Mouse (Mus musculus): ENCODE data around the gene Rapgef1.

Gene Rapgef1

DNA sequence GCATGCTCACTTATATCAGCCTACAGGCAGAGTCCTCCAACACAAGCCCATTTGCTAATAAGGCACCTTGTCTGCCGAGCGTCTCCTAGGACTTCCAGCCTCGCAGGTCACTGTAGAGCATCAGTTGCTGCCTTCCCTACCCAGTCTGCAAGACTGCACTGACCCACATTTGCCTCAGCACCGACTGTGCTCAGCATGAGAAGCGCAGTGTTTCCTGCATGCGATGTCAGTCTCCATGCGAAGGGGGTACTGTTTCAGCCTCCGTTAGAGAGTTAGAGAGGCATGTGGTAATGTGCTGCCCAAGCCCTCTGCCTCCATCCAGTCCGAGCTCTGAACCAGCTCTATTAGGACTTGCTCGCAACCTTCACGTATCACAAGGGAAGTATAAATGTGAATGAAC lies 54.6 kb downstream of the Rapgef1 start:
- no peak for DNase-seq

- no peak for DNase-seq
Measured at GRCm38 (mm10) chr2:29674545-29674944, 55.0 kb downstream of the Rapgef1 start.

DNA sequence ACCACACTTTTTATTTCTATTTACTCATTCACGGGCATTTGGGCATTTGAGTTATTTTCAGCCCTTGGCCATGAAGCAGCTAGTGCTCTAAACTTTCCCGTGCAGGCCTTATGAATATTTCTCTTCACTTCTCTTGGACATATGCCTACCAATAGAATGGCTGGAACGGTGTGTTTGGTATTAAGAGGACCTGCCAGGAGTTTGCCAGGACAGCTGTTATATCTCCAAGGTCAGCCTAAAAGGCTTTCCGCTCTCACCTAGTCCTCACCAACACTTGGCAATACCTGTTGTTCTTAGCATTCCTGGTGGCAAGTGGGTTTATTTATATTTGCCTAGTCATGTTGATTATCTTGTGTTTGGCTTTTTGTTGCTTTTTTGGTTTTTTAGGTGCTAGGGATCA lies 56.3 kb downstream of the Rapgef1 start:
- DNase-seq, result no peak

GRCm38 (mm10) chr2:29676513-29676912 lies 57.0 kb downstream of the Rapgef1 start:
- no peak for DNase-seq

GRCm38 (mm10) chr2:29677842-29678241 lies 58.3 kb downstream of the Rapgef1 start:
- DNase-seq, result no peak

DNA sequence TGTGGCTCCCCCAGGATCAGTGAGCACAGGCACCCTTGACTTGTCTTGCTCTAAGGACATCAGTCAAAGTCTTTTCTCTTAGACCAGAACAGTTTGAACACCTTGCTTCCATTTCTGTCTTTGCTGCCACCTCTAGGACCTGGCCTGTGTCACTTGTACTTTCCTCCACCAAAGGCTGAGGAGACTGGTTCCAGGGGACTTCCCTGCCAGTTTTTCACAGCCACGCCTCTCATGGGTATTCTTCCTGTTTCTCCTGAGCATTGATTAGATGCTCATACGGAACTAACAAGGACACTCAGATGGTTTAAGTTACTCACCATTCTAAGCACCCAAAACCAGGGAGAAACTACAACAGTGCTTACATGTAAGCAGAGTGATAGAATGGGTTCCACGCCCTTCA lies 59.0 kb downstream of the Rapgef1 start:
- DNase-seq, result no peak

DNA sequence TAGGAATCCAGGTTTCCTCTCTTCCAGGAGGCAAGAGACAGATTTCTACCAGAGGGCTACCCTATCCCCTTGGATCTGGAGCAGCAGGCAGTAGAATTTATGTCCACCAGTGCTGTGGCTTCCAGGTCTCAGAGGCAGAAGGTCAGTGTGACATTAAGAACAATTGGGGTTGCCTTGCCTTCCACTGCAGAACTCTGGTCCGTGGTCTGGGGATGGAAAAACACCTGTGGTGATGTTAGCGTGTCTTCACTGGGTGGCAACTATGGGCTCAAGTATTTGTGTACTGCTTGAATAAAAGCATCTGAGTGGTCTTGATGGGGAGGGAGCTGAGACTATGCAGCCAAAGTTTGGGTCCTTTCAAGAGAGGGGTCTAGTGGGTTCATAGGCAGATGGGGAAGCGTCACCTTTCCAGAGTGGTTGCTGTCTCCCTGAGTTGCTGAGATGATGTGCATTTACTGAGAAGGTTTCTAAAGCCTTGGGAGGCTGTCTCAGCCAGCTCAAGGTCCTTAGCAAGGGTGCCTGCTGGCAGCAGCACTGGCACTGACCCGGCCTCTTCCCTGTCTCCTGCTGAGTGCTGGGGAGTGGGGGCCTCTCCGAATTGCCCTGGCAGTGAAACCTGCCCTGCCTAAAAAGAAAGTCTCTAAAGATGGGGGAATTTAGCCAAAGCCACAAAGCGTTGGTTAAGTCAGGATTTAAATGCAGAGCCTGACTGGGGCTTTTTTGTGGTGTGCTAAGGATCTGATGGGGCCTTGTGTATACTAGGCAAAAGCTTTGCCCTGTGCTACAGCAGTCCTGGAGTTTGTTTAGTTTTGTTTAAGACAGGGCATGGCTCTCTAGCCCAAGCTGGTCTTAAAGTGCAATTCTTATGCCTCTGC lies 60.4 kb downstream of the Rapgef1 start:
- no peak for DNase-seq

DNA sequence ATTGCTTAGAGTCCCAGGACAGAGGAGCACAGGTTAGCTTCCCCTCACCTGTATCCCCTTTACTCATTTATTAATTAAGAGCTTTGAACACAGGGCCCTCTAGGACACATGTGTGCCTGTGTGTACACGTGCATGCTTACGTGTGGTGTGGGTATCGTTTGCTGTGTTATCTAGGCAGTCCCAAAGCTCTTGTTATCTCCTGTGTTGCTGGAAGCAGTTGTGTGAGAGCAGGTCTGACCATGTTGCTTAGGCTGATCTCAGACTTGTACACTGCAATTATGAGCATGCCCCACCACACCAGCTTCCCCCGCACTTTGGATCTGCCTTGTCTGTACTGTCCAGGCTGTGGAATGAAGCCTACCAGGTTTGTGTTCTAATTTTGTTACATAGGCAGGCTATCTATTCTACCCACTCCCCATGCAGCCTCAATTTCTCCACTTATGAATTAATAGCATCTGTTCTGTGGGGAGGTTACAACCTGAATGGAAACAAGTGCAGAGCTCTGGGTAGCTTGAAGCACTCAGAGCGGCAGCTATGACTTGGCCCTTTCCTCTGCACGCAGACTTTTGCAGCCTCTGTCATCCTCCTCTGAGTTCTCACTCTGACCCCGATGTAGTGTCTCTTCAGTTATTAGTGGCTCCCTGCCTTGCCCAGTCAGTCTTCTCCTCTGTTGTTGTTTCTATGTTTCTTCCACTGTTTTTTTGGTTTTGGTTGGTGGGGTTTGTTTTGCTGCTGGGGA lies 63.9 kb downstream of the Rapgef1 start:
- DNase-seq, result no peak

DNA sequence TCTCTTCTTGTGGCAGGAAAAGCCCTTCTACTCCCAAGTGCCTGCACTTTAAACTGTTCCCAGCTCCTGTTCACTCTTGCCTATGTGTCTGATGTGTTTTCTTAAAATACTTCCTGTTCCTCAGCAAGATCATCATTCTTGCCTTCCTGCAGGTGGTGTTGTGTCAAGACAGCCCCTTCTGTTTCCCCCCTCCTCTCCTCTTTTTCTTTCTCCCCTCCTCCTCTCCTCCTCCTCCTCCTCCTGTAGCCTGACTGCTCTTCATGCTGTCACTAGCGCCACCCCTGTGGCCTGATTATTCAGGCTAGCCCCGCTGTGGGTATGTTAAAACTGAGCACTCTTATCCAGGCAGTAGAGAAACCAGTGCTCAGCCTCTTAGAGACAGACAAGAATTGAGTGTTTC lies 65.0 kb downstream of the Rapgef1 start:
- no peak for DNase-seq

DNA sequence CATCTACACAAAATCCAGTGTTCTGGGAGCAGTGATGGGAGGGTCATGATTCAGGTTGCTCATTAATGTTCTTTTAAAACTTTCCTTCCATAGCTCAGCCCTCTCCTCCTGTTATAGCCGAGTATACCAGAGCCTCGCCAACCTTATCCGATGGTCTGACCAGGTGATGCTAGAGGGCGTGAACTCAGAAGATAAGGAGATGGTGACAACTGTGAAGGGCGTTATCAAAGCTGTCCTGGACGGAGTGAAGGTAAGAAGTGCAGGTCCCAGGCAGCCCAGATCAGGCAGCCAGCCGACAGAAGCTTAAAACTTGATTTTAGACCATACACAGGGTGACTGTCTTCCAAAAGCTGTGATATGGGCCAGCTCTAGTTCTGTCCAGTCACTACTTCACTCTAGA lies 69.5 kb downstream of the Rapgef1 start:
- DNase-seq, result no peak

DNA sequence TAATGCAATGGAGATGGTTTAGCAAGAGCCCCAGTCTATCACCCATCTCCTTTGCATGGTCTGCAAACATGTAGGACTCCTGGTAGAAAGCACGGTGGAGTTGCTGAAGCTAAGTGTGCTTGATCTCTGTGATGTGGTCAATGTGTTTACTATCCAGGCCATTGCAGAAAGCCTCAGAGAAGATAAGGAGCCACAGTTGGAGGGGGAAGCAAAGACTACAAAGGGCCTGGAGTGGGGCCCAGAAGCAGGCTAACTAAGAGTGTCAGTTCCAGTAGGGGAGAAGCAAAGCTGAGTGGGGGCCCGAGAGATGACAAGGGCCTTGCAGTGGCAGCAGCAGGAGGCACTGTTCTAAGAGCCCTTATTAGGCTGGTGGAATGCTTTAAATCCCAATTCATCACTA lies 70.0 kb downstream of the Rapgef1 start:
- DNase-seq, result no peak

DNA sequence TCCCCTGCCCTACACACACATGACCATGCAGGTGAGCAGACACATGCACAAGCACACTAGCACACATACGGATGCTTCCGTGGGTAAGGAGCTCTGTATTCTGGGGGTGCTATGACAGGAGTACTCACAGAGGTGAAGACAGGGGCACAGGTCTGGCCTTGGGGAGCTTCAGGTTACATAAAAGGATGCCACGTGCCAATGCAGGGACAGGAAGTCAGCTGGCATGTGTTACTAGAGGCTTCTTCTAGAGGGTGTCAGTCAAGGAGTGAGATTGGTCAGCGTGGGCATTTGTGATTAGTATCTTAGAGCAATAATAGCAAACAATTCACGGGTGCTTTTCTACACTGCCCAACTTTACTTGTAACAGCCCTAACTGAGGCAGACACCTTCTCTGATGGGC lies 71.5 kb downstream of the Rapgef1 start:
- no peak for DNase-seq

DNA sequence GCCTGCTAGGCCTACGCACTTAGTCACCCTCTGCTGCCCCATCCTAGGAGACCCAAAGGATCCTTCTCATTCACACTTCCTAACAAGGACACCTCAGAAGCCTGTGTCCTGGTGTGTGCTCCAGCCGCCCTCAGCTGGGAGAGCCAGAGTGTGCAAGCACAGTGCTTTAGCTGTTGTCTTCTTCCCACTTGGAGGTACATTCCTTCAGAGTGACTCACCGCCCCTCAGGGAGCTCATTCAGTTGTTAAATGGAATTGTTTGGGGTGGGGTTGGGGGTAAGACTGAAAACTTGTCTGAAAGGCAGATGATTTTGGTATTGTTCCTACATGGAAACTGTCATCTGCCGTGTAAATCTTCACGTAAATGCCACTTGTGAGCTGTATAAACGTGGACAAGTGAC lies 72.0 kb downstream of the Rapgef1 start:
- DNase-seq, result no peak

GRCm38 (mm10) chr2:29692192-29692591 lies 72.7 kb downstream of the Rapgef1 start:
- no peak for DNase-seq

- DNase-seq, result no peak
Measured at GRCm38 (mm10) chr2:29696207-29696800, 76.8 kb downstream of the Rapgef1 start.

DNA sequence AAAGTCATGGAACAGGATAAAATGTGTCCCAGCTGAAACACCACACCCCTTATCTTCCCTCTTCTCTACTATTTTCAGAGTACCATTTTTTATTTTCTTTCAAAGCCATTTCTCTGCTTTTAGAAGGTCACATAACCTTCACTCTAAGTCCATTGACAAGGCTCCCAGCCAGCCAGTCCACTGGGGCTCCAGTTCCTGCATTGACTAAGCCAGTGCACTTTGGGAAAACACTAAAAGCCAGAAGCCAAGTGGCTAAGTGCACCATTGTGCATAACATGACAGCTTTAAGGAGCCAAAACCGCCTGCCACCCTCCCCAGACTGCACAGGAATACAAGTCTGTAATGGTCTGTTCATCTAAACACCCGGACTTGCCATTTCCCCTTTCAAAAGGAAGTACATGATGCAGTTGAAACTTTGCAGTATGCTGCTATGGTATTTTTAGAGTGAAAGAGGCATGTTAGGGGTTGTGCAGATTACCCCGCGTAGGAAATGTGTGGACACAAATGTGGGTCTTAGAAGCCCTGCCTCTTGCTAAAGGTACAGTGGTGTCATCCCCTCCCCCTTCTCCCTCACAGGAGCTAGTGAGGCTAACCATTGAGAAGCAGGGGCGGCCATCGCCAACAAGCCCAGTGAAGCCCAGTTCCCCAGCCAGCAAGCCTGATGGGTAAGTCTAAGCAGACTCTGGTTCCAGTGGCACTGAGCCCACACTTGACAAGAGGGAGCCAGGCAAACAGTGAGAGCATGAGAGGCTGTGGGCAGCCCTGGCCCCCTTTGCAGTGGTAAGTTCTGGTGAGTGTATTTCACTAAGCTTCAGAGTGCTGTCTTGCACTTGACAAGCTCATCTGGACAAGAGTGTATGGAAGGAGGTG lies 79.1 kb downstream of the Rapgef1 start:
- no peak for DNase-seq

- DNase-seq, result no peak
Measured at GRCm38 (mm10) chr2:29700898-29701297, 81.4 kb downstream of the Rapgef1 start.

DNA sequence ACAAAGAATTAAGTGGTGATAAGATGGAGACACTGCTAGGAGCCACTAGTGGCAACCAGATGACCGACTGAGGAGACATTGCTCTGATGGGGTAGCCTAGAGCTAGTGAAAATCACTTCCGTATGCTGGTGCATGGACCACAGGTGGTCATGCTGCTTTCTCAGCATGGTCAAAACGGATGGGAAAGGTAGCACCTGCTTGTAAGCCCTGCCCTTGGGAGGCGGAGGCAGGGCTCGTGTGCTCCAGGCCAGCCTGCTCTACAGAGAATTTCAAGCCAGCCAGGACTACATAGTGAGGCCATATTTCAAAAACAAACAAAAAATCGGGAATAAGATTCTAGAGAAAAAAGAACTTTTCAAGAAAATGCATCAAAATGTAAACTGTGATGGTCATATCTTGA lies 81.9 kb downstream of the Rapgef1 start:
- DNase-seq, result no peak

DNA sequence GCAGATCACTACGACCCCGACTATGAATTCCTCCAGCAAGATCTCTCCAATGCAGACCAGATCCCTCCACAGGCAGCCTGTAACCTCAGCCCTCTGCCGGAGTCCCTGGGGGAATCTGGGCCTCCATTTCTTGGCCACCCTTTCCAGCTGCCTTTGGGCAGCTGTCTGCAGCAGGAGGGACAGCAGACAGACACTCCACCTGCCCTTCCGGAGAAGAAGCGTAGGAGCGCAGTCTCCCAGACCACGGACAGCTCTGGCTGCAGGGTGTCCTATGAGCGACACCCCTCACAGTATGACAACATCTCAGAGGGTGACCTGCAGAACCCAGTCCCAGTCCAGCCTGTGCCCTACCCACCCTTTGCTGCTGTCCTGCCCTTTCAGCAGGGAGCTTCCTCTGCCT lies 82.7 kb downstream of the Rapgef1 start:
- DNase-seq, result no peak

DNA sequence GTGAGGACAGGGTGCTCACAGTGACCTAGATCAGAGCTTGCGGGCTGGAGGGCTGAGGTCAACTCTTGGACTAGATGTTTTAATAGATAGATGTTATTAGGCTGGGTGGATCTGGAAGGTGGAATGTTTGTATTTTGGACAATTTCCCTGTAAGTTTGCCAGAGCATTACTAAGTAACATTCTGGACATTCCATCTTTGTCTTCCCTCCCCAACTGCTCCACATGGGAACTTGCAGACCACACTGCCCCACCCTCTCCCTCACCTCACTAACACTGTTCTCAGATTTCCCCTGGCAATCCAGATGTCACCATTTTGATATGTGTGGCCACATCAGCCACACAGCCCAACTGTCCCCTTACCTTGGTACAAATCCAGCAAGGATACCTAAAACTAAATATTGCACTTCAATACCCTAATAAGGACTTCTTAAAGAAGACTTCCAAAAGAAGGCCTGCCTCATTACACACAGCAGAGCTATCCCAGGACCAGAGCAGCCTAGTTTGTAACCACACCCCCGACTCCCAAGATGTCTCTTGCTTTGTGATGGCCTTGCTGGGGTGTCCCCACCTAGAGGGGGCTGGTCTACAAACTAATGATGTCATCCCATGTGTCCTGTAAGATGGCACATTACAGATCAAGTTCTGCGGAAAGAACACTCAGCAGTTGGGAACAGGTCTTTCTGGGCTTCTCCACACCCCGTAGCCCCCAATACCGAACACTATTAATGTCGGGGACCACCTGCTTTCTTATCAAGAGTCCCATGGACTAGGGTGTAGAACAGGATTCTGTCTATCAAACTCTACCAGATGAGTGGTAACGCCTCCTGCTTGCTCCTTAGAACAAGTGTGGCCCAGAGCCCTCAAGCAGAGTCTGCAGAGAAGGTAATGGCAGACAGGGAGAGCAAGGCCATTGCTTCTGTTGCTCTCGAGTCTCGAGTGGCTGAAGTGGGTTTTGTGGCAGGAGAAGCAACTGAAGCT lies 83.9 kb downstream of the Rapgef1 start:
- no peak for DNase-seq

- DNase-seq, result peak; percentile 98
Measured at GRCm38 (mm10) chr2:29705493-29705892, 86.0 kb downstream of the Rapgef1 start.
